Mouse (Mus musculus): Measurements from ENCODE around the gene Dennd6a.

GRCm38 (mm10) chr14:26550712-26551111, 22.9 kb upstream of the Dennd6a start:
- TF ChIP-seq CTCF (IDR thresholded peaks at IDR 0.05; ENCODE audit: low read depth) = no peak
- TF ChIP-seq EP300 (optimal IDR thresholded peaks at IDR 0.05) = no peak

Measured in stomach, postnatal 0 days (tissue).